Mouse (Mus musculus) brown adipose tissue, adult 24 weeks (tissue): Measurements from ENCODE around the gene Ptprd. TPM values are rescaled to one million over a fixed set of nuclear protein-coding genes. Genes with fewer than 3 reads are reported as not detected.

Experiments
- H3K27ac ChIP-seq: fragments of 200-500 bp; replicated peaks from 2 replicates; pipeline ENCODE4 v1.5.1; 2012; ENCODE audit warnings: low read depth, mild to moderate bottlenecking, low read length
- H3K4me1 ChIP-seq: fragments of 200-500 bp; 2 replicates; pipeline ENCODE4 v1.6.1; 2012; ENCODE audit warnings: low read length, mixed read lengths; ENCODE audit not compliant: control insufficient read depth, insufficient read depth, insufficient read length
- H3K4me3 ChIP-seq: fragments of 200-500 bp; 2 replicates; pipeline ENCODE4 v1.5.1; 2012; ENCODE audit warnings: low read depth, mild to moderate bottlenecking, low read length, moderate library complexity; ENCODE audit not compliant: insufficient read depth
- polyA plus RNA-seq: library from polyadenylated mRNA; stranded (reverse); fragments of >200 nt; gene quantifications from 2 replicates; pipeline ENCODE4 v1.2.4, GENCODE M21; 2012; ENCODE audit not compliant: missing spikeins, insufficient read depth, insufficient read length

Gene Ptprd
- polyA plus RNA-seq, 1 experiment: 22.5 TPM

- Histone ChIP-seq H3K4me1 (no peaks in the 10 kb centered on the region), H3K4me3 (no peak overlapping the region), H3K27ac (no peak overlapping the region)
These were observed 1996.6 kb downstream of the Ptprd start for GRCm38 (mm10) chr4:76215141-76215540.

GRCm38 (mm10) chr4:76199321-76199720 lies 2012.4 kb downstream of the Ptprd start:
- no peak overlapping the region for H3K27ac ChIP-seq
- H3K4me3 ChIP-seq: no peak overlapping the region
- H3K4me1 ChIP-seq: no peaks in the 10 kb centered on the region

- Histone ChIP-seq H3K4me3 (no peak overlapping the region), H3K4me1 (no peaks in the 10 kb centered on the region), H3K27ac (no peak overlapping the region)
These were observed 2017.0 kb downstream of the Ptprd start for GRCm38 (mm10) chr4:76194762-76195161.

- Histone ChIP-seq H3K4me1 (no peaks in the 10 kb centered on the region), H3K27ac (no peak overlapping the region), H3K4me3 (no peak overlapping the region)
These were observed 2018.3 kb downstream of the Ptprd start for GRCm38 (mm10) chr4:76193496-76193895.

- H3K4me3 ChIP-seq: no peak overlapping the region
These were observed 2019.7 kb downstream of the Ptprd start for GRCm38 (mm10) chr4:76192031-76192430.

GRCm38 (mm10) chr4:76190788-76191187 lies 2021.0 kb downstream of the Ptprd start:
- H3K27ac ChIP-seq: no peak overlapping the region
- no peak overlapping the region for H3K4me3 ChIP-seq
- no peaks in the 10 kb centered on the region for H3K4me1 ChIP-seq

More at GRCm38 (mm10) chr4:76192031-76192430, 2019.7 kb downstream of the Ptprd start:
- Histone ChIP-seq H3K4me1 (no peaks in the 10 kb centered on the region), H3K27ac (no peak overlapping the region)

- no peaks in the 10 kb centered on the region for H3K4me1 ChIP-seq
- H3K4me3 ChIP-seq: no peak overlapping the region
- no peak overlapping the region for H3K27ac ChIP-seq
These were observed 2028.7 kb downstream of the Ptprd start for GRCm38 (mm10) chr4:76183095-76183494.

GRCm38 (mm10) chr4:76179497-76179896 lies 2032.3 kb downstream of the Ptprd start:
- no peak overlapping the region for H3K4me3 ChIP-seq
- H3K27ac ChIP-seq: no peak overlapping the region
- no peaks in the 10 kb centered on the region for H3K4me1 ChIP-seq

GRCm38 (mm10) chr4:76175086-76175485 lies 2036.7 kb downstream of the Ptprd start:
- Histone ChIP-seq H3K4me1 (no peaks in the 10 kb centered on the region), H3K27ac (no peak overlapping the region), H3K4me3 (no peak overlapping the region)

- Histone ChIP-seq H3K27ac (no peak overlapping the region), H3K4me1 (no peaks in the 10 kb centered on the region), H3K4me3 (no peak overlapping the region)
These were observed 2056.0 kb downstream of the Ptprd start for GRCm38 (mm10) chr4:76155750-76156149.

- Histone ChIP-seq H3K4me1 (no peaks in the 10 kb centered on the region), H3K4me3 (no peak overlapping the region)
These were observed 2057.6 kb downstream of the Ptprd start for GRCm38 (mm10) chr4:76154190-76154589.

GRCm38 (mm10) chr4:76144925-76145324 lies 2066.8 kb downstream of the Ptprd start:
- no peak overlapping the region for H3K27ac ChIP-seq
- no peak overlapping the region for H3K4me3 ChIP-seq
- no peaks in the 10 kb centered on the region for H3K4me1 ChIP-seq

More at GRCm38 (mm10) chr4:76154190-76154589, 2057.6 kb downstream of the Ptprd start:
- H3K27ac ChIP-seq: no peak overlapping the region

GRCm38 (mm10) chr4:76144333-76144732 lies 2067.4 kb downstream of the Ptprd start:
- no peak overlapping the region for H3K27ac ChIP-seq

GRCm38 (mm10) chr4:76137901-76138300 lies 2073.9 kb downstream of the Ptprd start:
- H3K4me3 ChIP-seq: no peak overlapping the region
- H3K27ac ChIP-seq: no peak overlapping the region
- H3K4me1 ChIP-seq: no peaks in the 10 kb centered on the region

More at GRCm38 (mm10) chr4:76144333-76144732, 2067.4 kb downstream of the Ptprd start:
- Histone ChIP-seq H3K4me3 (no peak overlapping the region), H3K4me1 (no peaks in the 10 kb centered on the region)

GRCm38 (mm10) chr4:76136625-76137024 lies 2075.1 kb downstream of the Ptprd start:
- Histone ChIP-seq H3K4me3 (no peak overlapping the region), H3K27ac (no peak overlapping the region), H3K4me1 (no peaks in the 10 kb centered on the region)

GRCm38 (mm10) chr4:76091845-76092244 lies 2119.9 kb downstream of the Ptprd start:
- Histone ChIP-seq H3K4me1 (no peaks in the 10 kb centered on the region), H3K4me3 (no peak overlapping the region), H3K27ac (no peak overlapping the region)

GRCm38 (mm10) chr4:76089866-76090265 lies 2121.9 kb downstream of the Ptprd start:
- Histone ChIP-seq H3K4me1 (no peaks in the 10 kb centered on the region), H3K27ac (no peak overlapping the region), H3K4me3 (no peak overlapping the region)
